Mouse (Mus musculus) midbrain, embryonic 16.5 days (tissue): ENCODE measurements around the gene Dhrs7b. TPM values are rescaled to one million over a fixed set of nuclear protein-coding genes. Genes with fewer than 3 reads are reported as not detected.
"Not testable (repeated sequence)": the region's sequence is repeated elsewhere in the genome, so short reads cannot be mapped to it uniquely, and the experiment has no call there.

Experiments
- ATAC-seq: fragments of 200-750 bp; cut with Nextera tagmentation; 2 replicates; pipeline ENCODE4 v1.8.0; 2017; ENCODE audit warnings: moderate TSS enrichment
- H3K27ac ChIP-seq: fragments of 300-500 bp; sonication (generic); 2 replicates; pipeline ENCODE4 v1.5.1; 2014; ENCODE audit warnings: mild to moderate bottlenecking, low read length, mixed read lengths
- H3K27me3 ChIP-seq: fragments of 300-500 bp; sonication (generic); 2 replicates; pipeline ENCODE4 v1.6.1; 2014; ENCODE audit warnings: low read depth, low read length, mixed read lengths; ENCODE audit not compliant: control insufficient read depth, insufficient read depth
- H3K36me3 ChIP-seq: fragments of 300-500 bp; sonication (generic); 2 replicates; pipeline ENCODE4 v1.6.1; 2014; ENCODE audit warnings: mild to moderate bottlenecking, low read length, moderate library complexity, mixed read lengths; ENCODE audit not compliant: control insufficient read depth, insufficient read depth
- H3K4me1 ChIP-seq: fragments of 300-500 bp; sonication (generic); 2 replicates; pipeline ENCODE4 v1.6.1; 2014; ENCODE audit warnings: mild to moderate bottlenecking, low read length, mixed read lengths; ENCODE audit not compliant: control insufficient read depth, insufficient read depth
- H3K4me2 ChIP-seq: fragments of 300-500 bp; sonication (generic); 2 replicates; pipeline ENCODE4 v1.6.1; 2014; ENCODE audit warnings: mild to moderate bottlenecking, low read length, mixed read lengths
- H3K4me3 ChIP-seq: fragments of 300-500 bp; sonication (generic); 2 replicates; pipeline ENCODE4 v1.5.1; 2014; ENCODE audit warnings: low read depth, mild to moderate bottlenecking, low read length, moderate library complexity, mixed read lengths
- H3K9ac ChIP-seq: fragments of 300-500 bp; sonication (generic); 2 replicates; pipeline ENCODE4 v1.6.1; 2014; ENCODE audit warnings: low read depth, low read length, mixed read lengths
- H3K9me3 ChIP-seq: fragments of 300-500 bp; sonication (generic); replicated peaks from 2 replicates; pipeline ENCODE4 v1.6.1; 2014; ENCODE audit warnings: mild to moderate bottlenecking, low read length, mixed read lengths; ENCODE audit not compliant: control insufficient read depth, poor library complexity, severe bottlenecking
- WGBS: fragments of 180-500 bp; shearing (Covaris S2); extraction: QIAGEN DNeasy Blood & Tissue Kit; methylation state at CpG from one replicate; pipeline ENCODE4 v1.1.7; 2014; 5-methylcytosine and 5-hydroxymethylcytosine counted together
- polyA plus RNA-seq: library from polyadenylated mRNA; unstranded; fragments of >200 nt; fragmentation: Nextera tagmentation; extraction: Ambion mirVana; gene quantifications from 2 replicates; pipeline ENCODE4 v1.2.1, GENCODE M21; 2015

The Dhrs7b gene
- polyA plus RNA-seq, 1 experiment from 2014 or later, result 33.5 TPM

DNA sequence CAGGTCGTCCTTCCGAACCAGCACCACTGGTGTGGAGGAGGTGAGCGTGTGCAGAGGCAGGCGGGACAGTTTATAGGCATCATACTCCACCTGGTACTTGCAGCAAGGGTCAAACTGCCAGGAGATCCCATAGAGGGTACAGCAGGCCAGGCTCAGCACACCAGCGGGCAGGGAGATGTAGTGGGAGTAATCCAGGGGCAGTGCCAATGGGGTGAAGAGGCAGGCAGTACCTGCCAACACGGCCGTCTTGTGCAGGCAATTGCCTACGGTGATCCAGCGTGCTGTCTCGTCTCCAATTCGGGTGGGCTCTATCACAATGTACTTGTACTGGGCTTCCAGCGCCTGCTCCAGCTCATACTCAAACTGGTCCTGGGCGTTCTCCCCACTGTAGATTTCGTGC lies 34.5 kb downstream of the Dhrs7b start:
- WGBS, result 92% methylated on average over 14 of the region's 14 CpGs
- no peak overlapping the region for H3K4me2 ChIP-seq
- H3K9me3 ChIP-seq, result no peaks in the 10 kb centered on the region
- no peak overlapping the region for H3K9ac ChIP-seq
- no peak for ATAC-seq
- peaks cover 7% of the 10 kb centered on the region; the same call in 1 of the 2 replicates for H3K36me3 ChIP-seq
- no peak overlapping the region for H3K4me3 ChIP-seq
- H3K4me1 ChIP-seq, result no peaks in the 10 kb centered on the region
- no peaks in the 10 kb centered on the region for H3K27me3 ChIP-seq
- H3K27ac ChIP-seq, result no peak overlapping the region

- no peak overlapping the region for H3K4me3 ChIP-seq
- H3K36me3 ChIP-seq, result peaks cover 7% of the 10 kb centered on the region; the same call in 1 of the 2 replicates
- no peak for ATAC-seq
- H3K4me2 ChIP-seq, result no peak overlapping the region
- H3K9me3 ChIP-seq, result no peaks in the 10 kb centered on the region
- no peaks in the 10 kb centered on the region for H3K27me3 ChIP-seq
- H3K4me1 ChIP-seq, result no peaks in the 10 kb centered on the region
- 77% methylated on average over 2 of the region's 2 CpGs for WGBS
- H3K9ac ChIP-seq, result no peak overlapping the region
- H3K27ac ChIP-seq, result no peak overlapping the region
These were observed 35.6 kb downstream of the Dhrs7b start for GRCm38 (mm10) chr11:60866021-60866420.

GRCm38 (mm10) chr11:60867456-60867855 lies 37.0 kb downstream of the Dhrs7b start:
- H3K27ac ChIP-seq, result no peak overlapping the region
- peaks cover 6% of the 10 kb centered on the region for H3K36me3 ChIP-seq
- no peak overlapping the region for H3K4me3 ChIP-seq
- H3K27me3 ChIP-seq, result no peaks in the 10 kb centered on the region
- H3K9me3 ChIP-seq, result no peaks in the 10 kb centered on the region
- H3K4me1 ChIP-seq, result no peaks in the 10 kb centered on the region
- no peak overlapping the region for H3K9ac ChIP-seq
- 95% methylated on average over 3 of the region's 3 CpGs for whole genome bisulfite sequencing
- no peak for ATAC-seq
- H3K4me2 ChIP-seq, result no peak overlapping the region

GRCm38 (mm10) chr11:60867904-60868303 lies 37.5 kb downstream of the Dhrs7b start:
- H3K4me1 ChIP-seq, result no peaks in the 10 kb centered on the region
- no peaks in the 10 kb centered on the region for H3K9me3 ChIP-seq
- 72% methylated on average over 8 of the region's 8 CpGs for WGBS
- H3K4me2 ChIP-seq, result no peak overlapping the region
- no peak for ATAC-seq
- H3K27ac ChIP-seq, result no peak overlapping the region
- no peak overlapping the region for H3K4me3 ChIP-seq
- H3K36me3 ChIP-seq, result peaks cover 6% of the 10 kb centered on the region
- H3K9ac ChIP-seq, result no peak overlapping the region
- no peaks in the 10 kb centered on the region for H3K27me3 ChIP-seq

- not testable (repeated sequence) for H3K4me3 ChIP-seq, H3K9me3 ChIP-seq, H3K9ac ChIP-seq, H3K4me2 ChIP-seq, H3K4me1 ChIP-seq, H3K36me3 ChIP-seq, H3K27ac ChIP-seq, H3K27me3 ChIP-seq, ATAC-seq
- 97% methylated on average over 6 of the region's 6 CpGs for WGBS
These were observed 39.0 kb downstream of the Dhrs7b start for GRCm38 (mm10) chr11:60869471-60869870.

GRCm38 (mm10) chr11:60871409-60871808 lies 41.0 kb downstream of the Dhrs7b start:
- no peaks in the 10 kb centered on the region for H3K9me3 ChIP-seq
- no peak overlapping the region for H3K27ac ChIP-seq
- no peak for ATAC-seq
- 91% methylated on average over 4 of the region's 4 CpGs for WGBS
- H3K4me3 ChIP-seq, result no peak overlapping the region
- H3K4me1 ChIP-seq, result peaks cover 10% of the 10 kb centered on the region
- H3K36me3 ChIP-seq, result peaks cover 3% of the 10 kb centered on the region; the same call in 1 of the 2 replicates
- H3K27me3 ChIP-seq, result no peaks in the 10 kb centered on the region
- H3K9ac ChIP-seq, result no peak overlapping the region
- H3K4me2 ChIP-seq, result no peak overlapping the region

- ATAC-seq, result no peak
- Histone ChIP-seq H3K27me3 (no peaks in the 10 kb centered on the region), H3K4me1 (peaks cover 23% of the 10 kb centered on the region), H3K36me3 (peaks cover 3% of the 10 kb centered on the region; the same call in 1 of the 2 replicates), H3K27ac (no peak overlapping the region), H3K4me2 (no peak overlapping the region), H3K9ac (no peak overlapping the region), H3K4me3 (no peak overlapping the region), H3K9me3 (no peaks in the 10 kb centered on the region)
- 85% methylated on average over 6 of the region's 6 CpGs for WGBS
These were observed 42.7 kb downstream of the Dhrs7b start for GRCm38 (mm10) chr11:60873101-60873500.

DNA sequence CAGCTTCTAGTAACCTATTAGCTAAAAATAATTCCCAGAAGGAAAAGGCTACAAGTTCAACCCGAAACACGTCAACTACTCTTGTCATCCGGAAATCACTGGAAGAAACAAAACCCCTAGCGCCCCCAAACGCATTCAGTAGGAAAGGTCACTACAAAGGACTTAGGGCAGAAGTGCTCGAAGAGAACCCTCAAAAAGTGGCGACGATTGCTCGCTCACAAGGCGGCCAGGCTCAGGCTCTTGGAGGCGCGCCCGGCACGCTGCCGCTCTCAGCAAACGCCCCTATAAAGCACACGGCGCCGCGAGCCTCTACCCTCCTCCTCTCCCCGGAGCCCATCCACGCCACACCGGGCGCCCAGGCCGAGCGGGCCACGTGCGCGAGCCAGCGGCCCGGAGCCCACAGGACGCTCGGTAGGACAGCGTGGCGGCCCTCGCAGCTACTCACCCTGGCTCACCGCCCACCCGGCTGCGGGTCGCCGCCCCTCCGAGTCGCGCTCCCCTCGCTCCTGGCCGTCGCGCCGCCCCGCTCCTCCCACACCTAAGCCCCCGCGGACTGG lies 47.7 kb downstream of the Dhrs7b start:
- peak overlapping the region; percentile 92 for H3K27ac ChIP-seq
- no peaks in the 10 kb centered on the region for H3K36me3 ChIP-seq
- peak overlapping the region; percentile 76 for H3K4me2 ChIP-seq
- H3K27me3 ChIP-seq, result no peaks in the 10 kb centered on the region
- peak; percentile 74 for ATAC-seq
- H3K4me3 ChIP-seq, result peak overlapping the region; percentile 71
- H3K4me1 ChIP-seq, result peaks cover 29% of the 10 kb centered on the region
- WGBS, result 0% methylated on average over 52 of the region's 52 CpGs
- H3K9me3 ChIP-seq, result no peaks in the 10 kb centered on the region
- H3K9ac ChIP-seq, result peak overlapping the region; percentile 91

GRCm38 (mm10) chr11:60878675-60879294 lies 48.4 kb downstream of the Dhrs7b start, which contains the start of gene Tmem11:
Tmem11 (minus strand) TSS chr11:60879272.
- peak; percentile 99 for ATAC-seq
- under 1% methylated on average over 53 of the region's 62 CpGs for WGBS
- Histone ChIP-seq H3K4me2 (peak within 1 kb of the TSS; percentile 82), H3K9me3 (no peaks in the 10 kb centered on the region), H3K4me1 (peaks cover 29% of the 10 kb centered on the region), H3K36me3 (no peaks in the 10 kb centered on the region), H3K27ac (peak within 1 kb of the TSS; percentile 92), H3K27me3 (no peaks in the 10 kb centered on the region), H3K4me3 (peak within 1 kb of the TSS; percentile 71), H3K9ac (peak within 1 kb of the TSS; percentile 91)
